Mouse (Mus musculus) bone marrow macrophage, adult 2 months (primary cell): ENCODE results near the gene 1110012L19Rik. TPM values are rescaled to one million over a fixed set of nuclear protein-coding genes. Genes with fewer than 3 reads are reported as not detected.
A peak's percentile ranks its signal among the peaks of the same experiment; 100 is the strongest.
"Not testable (repeated sequence)": the region's sequence is repeated elsewhere in the genome, so short reads cannot be mapped to it uniquely, and the experiment has no call there.

ENCODE experiments used
- H3K27ac ChIP-seq: 2 replicates; pipeline ENCODE4 v1.5.1; 2012; ENCODE audit warnings: low read depth, low read length; ENCODE audit not compliant: insufficient read depth
- H3K4me1 ChIP-seq: 2 replicates; pipeline ENCODE4 v1.6.1; 2012; ENCODE audit warnings: low read length; ENCODE audit not compliant: control insufficient read depth, insufficient read depth
- H3K4me3 ChIP-seq: 2 replicates; pipeline ENCODE4 v1.5.1; 2012; ENCODE audit warnings: mild to moderate bottlenecking, low read length, moderate library complexity; ENCODE audit not compliant: insufficient read depth
- CTCF ChIP-seq: IDR thresholded peaks from 2 replicates; pipeline ENCODE4 v1.5.1; 2012; ENCODE audit warnings: low read depth, mild to moderate bottlenecking, low read length, moderate library complexity
- POLR2A ChIP-seq: IDR thresholded peaks from 2 replicates; pipeline ENCODE4 v1.6.1; 2012; ENCODE audit warnings: mild to moderate bottlenecking, low read depth, low read length, borderline replicate concordance
- polyA plus RNA-seq: library from polyadenylated mRNA; stranded (reverse); fragments of >200 nt; gene quantifications from 2 replicates; pipeline ENCODE4 v1.2.4, GENCODE M21; 2012; ENCODE audit not compliant: missing spikeins, insufficient read depth, insufficient read length

The 1110012L19Rik gene
- 15.1 and 18.1 TPM in 2 replicates for polyA plus RNA-seq

DNA sequence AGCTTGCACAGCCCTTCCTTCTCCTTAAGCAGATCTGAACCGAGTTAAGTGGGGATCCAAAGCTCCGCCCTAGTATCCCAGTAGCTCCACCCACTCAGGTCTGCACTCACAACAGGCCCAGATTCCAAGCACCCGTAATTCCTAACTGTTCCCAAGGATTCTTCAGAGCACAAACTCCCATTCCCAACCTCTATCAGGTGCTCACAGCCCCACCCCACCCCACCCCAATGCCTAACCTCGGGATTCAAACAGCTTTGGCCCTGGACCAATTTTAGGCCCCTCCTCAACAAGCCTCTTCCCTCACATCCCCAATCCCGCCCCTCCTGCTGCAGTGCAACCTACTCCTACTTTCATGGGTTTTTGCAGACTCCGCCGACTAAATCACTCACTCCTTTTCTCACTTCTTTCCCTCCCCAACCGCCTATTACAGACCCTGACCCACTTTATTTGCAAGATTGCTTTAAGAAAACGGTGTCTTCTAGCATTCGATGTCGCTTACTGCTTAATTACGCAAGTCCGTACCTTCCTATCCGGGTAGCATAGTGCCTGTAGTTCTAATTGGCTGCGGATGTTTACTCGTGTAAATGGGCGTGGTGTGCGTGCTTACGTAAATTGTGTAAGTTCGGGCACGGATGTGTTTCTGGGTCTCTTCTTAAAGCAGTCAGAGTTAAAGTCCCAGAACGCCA, at the start of gene 1110012L19Rik:
Gene 1110012L19Rik (plus strand): TSS at position 602 of the 686 bp plus-strand sequence.
- H3K4me1 ChIP-seq: peaks cover 3% of the 10 kb centered on the region
- H3K27ac ChIP-seq: peak within 1 kb of the TSS; percentile 80
- TF ChIP-seq CTCF: no peak
- no peak for TF ChIP-seq POLR2A
- H3K4me3 ChIP-seq: peak within 1 kb of the TSS; percentile 74

- no peak overlapping the region for H3K4me3 ChIP-seq
- H3K27ac ChIP-seq: no peak overlapping the region
- H3K4me1 ChIP-seq: peaks cover 10% of the 10 kb centered on the region
- no peak for TF ChIP-seq CTCF
- TF ChIP-seq POLR2A: no peak
Observed at GRCm38 (mm10) chrX:70362985-70363384, 22.7 kb upstream of the 1110012L19Rik start.

DNA sequence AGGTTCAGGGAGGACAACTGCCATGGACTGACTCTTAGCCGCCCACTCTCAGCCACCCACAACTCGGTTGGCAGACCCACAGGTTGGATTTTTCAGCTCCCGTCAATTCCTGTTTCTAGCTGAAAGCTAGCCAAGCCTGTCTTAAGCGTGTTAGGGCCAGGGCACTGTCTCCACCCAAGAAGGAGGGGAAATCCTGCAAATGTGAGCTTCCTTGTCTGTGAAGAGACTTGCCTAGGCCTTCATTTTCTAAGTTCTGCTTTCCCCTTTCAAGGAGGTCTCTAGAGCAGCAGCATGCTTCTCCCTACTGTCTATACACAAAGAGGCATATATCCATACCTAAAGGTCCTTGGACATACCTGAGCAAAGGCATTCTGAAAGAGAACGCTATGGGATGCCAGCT, 22.2 kb upstream of the 1110012L19Rik start:
- Histone ChIP-seq H3K4me3 (peak overlapping the region; percentile 81), H3K27ac (peak overlapping the region; percentile 25; the same call in 1 of the 2 replicates), H3K4me1 (peaks cover 10% of the 10 kb centered on the region)
- TF ChIP-seq POLR2A (no peak), CTCF (no peak)

DNA sequence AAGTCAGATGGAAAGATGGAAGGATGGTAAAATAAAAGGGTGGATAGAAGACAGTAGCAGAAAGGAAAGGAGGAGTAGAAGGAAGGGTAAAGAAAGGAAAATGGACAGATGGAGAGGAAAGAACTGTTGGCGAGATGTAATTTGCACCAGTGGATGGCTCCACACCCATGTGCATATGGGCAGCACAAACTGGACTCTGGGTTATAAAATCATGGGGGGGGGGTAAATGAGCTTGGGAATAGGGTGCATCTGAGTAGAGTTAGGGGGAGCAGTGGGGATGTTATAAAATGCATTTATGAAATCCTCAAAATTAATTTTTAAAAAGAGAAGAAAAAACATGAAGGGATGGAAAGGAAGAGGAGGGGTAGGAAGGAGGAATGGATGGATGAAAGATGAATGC, 21.5 kb upstream of the 1110012L19Rik start:
- TF ChIP-seq CTCF: no peak
- TF ChIP-seq POLR2A: no peak
- Histone ChIP-seq H3K4me3 (peak overlapping the region; percentile 81), H3K27ac (no peak overlapping the region), H3K4me1 (peaks cover 10% of the 10 kb centered on the region)

GRCm38 (mm10) chrX:70364661-70365613, 20.7 kb upstream of the 1110012L19Rik start, which contains the start of gene Ids:
Gene Ids, minus strand, starts transcription at chrX:70365084.
- Histone ChIP-seq H3K4me1 (peaks cover 10% of the 10 kb centered on the region), H3K27ac (peak within 1 kb of the TSS; percentile 17), H3K4me3 (peak within 1 kb of the TSS; percentile 81)
- no peak for TF ChIP-seq POLR2A

DNA sequence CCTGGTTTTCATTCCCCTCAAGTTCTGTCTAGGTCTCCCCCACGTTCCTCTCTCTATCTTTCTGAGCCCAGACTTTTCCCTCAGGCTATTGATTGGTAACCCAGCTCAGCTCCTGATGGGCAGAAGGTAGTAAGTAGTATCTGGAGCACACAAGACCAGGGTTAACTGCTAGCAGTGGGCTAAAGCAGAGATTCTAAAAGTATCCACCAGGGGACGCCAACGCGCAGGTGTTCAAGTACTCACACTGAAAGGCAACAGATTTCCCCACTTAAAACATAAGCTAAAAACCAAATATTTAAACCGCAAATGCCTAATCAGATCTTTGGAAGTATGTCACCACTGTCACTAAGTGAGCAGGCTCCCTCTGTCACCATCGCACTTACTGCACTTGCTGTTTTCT, 15.9 kb upstream of the 1110012L19Rik start:
- not testable (repeated sequence) for H3K4me3 ChIP-seq, H3K4me1 ChIP-seq, H3K27ac ChIP-seq

DNA sequence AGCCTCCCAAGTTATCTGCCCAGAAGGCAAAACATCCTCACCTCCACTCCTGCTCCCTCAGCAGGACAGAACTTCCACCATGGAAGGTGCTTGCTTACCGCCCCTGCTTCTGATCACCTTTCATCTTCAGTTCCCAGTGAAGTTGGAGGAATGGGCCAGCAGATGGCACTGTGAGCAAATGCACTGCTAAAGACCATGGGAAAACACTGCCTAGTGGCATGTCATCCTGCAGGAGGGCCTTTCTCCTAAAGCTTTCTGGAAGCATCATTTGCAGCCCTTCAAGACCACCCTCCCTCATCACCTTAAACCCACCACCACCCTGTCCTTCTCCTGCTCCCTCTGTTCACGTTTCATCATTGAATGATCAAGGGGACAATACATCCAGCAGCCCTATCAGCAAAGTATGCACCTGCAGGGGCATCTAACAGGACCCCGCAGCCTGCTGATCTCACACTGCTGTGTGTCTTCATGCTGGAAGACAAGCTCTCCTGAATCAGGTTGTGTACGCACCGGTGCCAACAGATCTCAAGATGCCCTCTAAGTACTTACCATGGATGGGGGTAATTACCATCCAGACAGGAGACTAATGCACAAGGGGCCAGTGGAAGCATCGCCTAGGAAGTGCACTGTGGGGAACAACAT, 11.1 kb upstream of the 1110012L19Rik start:
- not testable (repeated sequence) for H3K27ac ChIP-seq

DNA sequence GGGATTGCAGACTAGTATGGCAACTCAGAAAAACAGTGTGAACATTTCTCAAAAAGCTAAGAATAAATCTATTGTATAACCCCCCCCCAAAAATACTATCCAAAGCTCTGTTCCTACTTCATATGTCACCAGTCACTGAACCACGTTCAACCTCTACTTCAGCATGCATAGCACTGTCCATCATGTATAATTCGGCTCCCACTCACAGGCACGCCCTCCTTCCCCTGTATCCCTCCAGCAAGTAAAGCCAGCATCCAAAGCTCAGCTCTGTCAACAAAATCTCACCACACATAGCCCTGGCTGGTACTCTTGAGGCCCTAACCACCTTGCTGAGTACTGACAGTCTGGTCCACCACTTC, 781 bp upstream of the 1110012L19Rik start:
- peaks cover 3% of the 10 kb centered on the region for H3K4me1 ChIP-seq
- H3K27ac ChIP-seq: no peak overlapping the region
- no peak for TF ChIP-seq CTCF
- TF ChIP-seq POLR2A: no peak
- peak overlapping the region; percentile 74 for H3K4me3 ChIP-seq

More for the DNA sequence above, 11.1 kb upstream of the 1110012L19Rik start:
- not testable (repeated sequence) for H3K4me3 ChIP-seq, H3K4me1 ChIP-seq

DNA sequence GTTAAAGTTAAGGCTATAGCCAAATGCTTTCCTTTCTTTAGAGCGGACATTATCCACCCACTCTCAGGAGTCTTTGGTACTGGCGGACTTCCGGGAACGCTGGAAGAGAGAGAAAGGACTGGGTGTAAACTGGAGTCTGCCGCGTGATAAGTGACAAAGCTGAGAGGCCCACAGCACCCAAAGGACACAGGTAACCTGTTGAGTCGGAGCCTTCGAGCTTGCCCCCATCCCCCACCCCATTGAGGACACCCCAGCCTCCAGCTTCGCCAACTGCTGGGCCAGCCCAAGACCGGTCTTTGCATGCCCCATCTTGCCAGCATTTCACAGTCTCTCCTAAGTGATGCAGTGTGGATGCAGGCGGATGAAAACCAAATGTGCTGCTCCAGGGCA, 280 bp downstream of the 1110012L19Rik start:
- TF ChIP-seq CTCF: no peak
- TF ChIP-seq POLR2A: no peak
- Histone ChIP-seq H3K27ac (peak overlapping the region; percentile 66), H3K4me1 (peaks cover 3% of the 10 kb centered on the region), H3K4me3 (peak overlapping the region; percentile 74)

DNA sequence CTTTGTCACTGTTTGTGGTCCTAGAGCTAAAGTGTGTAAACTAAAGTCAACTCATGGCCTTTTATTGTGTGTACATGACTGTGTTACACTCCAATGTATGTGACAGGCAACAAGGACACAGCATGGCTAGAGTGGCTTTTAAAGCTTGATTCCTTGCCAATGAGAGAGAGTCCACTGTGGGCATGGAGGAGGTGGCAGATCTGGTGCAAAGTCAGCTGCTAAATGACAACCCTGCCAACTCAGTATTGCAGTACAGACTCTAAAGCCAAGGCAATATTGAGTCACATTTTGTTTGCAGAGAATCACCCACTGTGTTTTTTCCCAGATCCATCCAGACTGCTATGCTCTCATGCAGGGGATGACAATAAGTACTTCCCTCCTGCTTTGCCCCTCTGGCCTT, 7.0 kb downstream of the 1110012L19Rik start:
- not testable (repeated sequence) for H3K4me3 ChIP-seq, H3K27ac ChIP-seq, H3K4me1 ChIP-seq

GRCm38 (mm10) chrX:70425473-70425872, 39.8 kb downstream of the 1110012L19Rik start:
- not testable (repeated sequence) for H3K27ac ChIP-seq, H3K4me3 ChIP-seq, H3K4me1 ChIP-seq
